8 mouse cellular contexts compared by ENCODE assay signal in genomic region chr5:150020851-150021250, GRCm38 (mm10). TPM values are rescaled to one million over a fixed set of nuclear protein-coding genes. Genes with fewer than 3 reads are reported as not detected.
DNase-seq lines count a peak whose midpoint lies in the region; ATAC-seq and TF ChIP-seq lines count a peak whose summit lies in the region.

No protein-coding gene starts in this region.

- TF ChIP-seq EP300 in heart, postnatal 0 days (IDR thresholded peaks at IDR 0.05; ENCODE audit: low read depth), result no peak

- 0 out of 2 replicates have a peak, but pooled peaks have one; percentile 15 for ATAC-seq in embryonic facial prominence, embryonic 12.5 days (ENCODE audit: insufficient number of reproducible peaks, insufficient read depth, low FRiP score, low TSS enrichment)
- ATAC-seq in heart, postnatal 0 days (ENCODE audit: insufficient read depth, low read depth), result no peak
- ATAC-seq in neural tube, embryonic 11.5 days (ENCODE audit: insufficient read depth, low FRiP score, low TSS enrichment), result peak; percentile 74; the same call in 1 of the 2 replicates

- H3K9ac ChIP-seq in embryonic facial prominence, embryonic 12.5 days, result no peak overlapping the region
- H3K9ac ChIP-seq in heart, postnatal 0 days (replicated peaks; ENCODE audit: low read depth, low read length), result no peak overlapping the region
- no peak overlapping the region for H3K9ac ChIP-seq in liver, adult 2 months (ENCODE audit: low read depth, low read length)
- H3K9ac ChIP-seq in neural tube, embryonic 11.5 days (ENCODE audit: low read length), result no peak overlapping the region

- no peak for TF ChIP-seq POLR2A in liver, adult 2 months (IDR thresholded peaks at IDR 0.05; ENCODE audit: extremely low read depth, insufficient read depth, low read length)

- peaks cover 4% of the 10 kb centered on the region; the same call in 1 of the 2 replicates for H3K4me1 ChIP-seq in embryonic facial prominence, embryonic 12.5 days
- H3K4me1 ChIP-seq in heart, postnatal 0 days (ENCODE audit: control insufficient read depth, insufficient read depth), result no peaks in the 10 kb centered on the region
- no peaks in the 10 kb centered on the region for H3K4me1 ChIP-seq in liver, adult 2 months (ENCODE audit: control insufficient read depth, insufficient read depth, low read length)
- H3K4me1 ChIP-seq in neural tube, embryonic 11.5 days (ENCODE audit: control insufficient read depth, insufficient read depth, low read length), result peaks cover 4% of the 10 kb centered on the region; the same call in 1 of the 2 replicates

- H3K79me2 ChIP-seq in liver, adult 2 months (ENCODE audit: control insufficient read depth, insufficient read depth, low read length), result no peaks in the 10 kb centered on the region

- DNase-seq in B cell, adult 2 months, result peak; percentile 40 to 48
- DNase-seq in adrenal gland, postnatal 4 days (ENCODE audit: low spot score in 2 of 2), result peak; percentile 40 to 71
- peak; percentile 74 for DNase-seq in heart, postnatal 0 days (ENCODE audit: low spot score)
- peak; percentile 86 for DNase-seq in kidney, postnatal 14 days
- peak; percentile 29 for DNase-seq in liver, adult 2 months (ENCODE audit: extremely low read depth, low read depth, low spot score)
- DNase-seq in neural tube, embryonic 11.5 days (ENCODE audit: low spot score), result peak; percentile 87
- DNase-seq in testis, postnatal 10 days (ENCODE audit: low spot score), result peak; percentile 88

- H3K36me3 ChIP-seq in embryonic facial prominence, embryonic 12.5 days, result no peaks in the 10 kb centered on the region
- H3K36me3 ChIP-seq in heart, postnatal 0 days (replicated peaks; ENCODE audit: control insufficient read depth, insufficient read depth, low read length), result no peaks in the 10 kb centered on the region
- H3K36me3 ChIP-seq in liver, adult 2 months (ENCODE audit: control insufficient read depth, insufficient read depth, low read length), result no peaks in the 10 kb centered on the region
- H3K36me3 ChIP-seq in neural tube, embryonic 11.5 days (ENCODE audit: control insufficient read depth, insufficient read depth, low read length), result no peaks in the 10 kb centered on the region

- WGBS in embryonic facial prominence, embryonic 12.5 days, result 6% methylated on average over 6 of the region's 6 CpGs
- 8% methylated on average over 6 of the region's 6 CpGs for WGBS in heart, postnatal 0 days
- WGBS in liver, adult 2 months, result 10% methylated on average over 6 of the region's 6 CpGs
- 6% methylated on average over 6 of the region's 6 CpGs for WGBS in neural tube, embryonic 11.5 days

- no peaks in the 10 kb centered on the region for H3K27me3 ChIP-seq in embryonic facial prominence, embryonic 12.5 days
- no peaks in the 10 kb centered on the region for H3K27me3 ChIP-seq in heart, postnatal 0 days (ENCODE audit: control insufficient read depth, insufficient read depth, low read length)
- no peaks in the 10 kb centered on the region for H3K27me3 ChIP-seq in liver, adult 2 months (ENCODE audit: control insufficient read depth, insufficient read depth, low read length)
- H3K27me3 ChIP-seq in neural tube, embryonic 11.5 days (ENCODE audit: control insufficient read depth, insufficient read depth, low read length), result no peaks in the 10 kb centered on the region

- no peak overlapping the region for H3K4me3 ChIP-seq in embryonic facial prominence, embryonic 12.5 days
- H3K4me3 ChIP-seq in heart, postnatal 0 days (ENCODE audit: low read depth, low read length), result no peak overlapping the region
- no peak overlapping the region for H3K4me3 ChIP-seq in liver, adult 2 months (ENCODE audit: insufficient read depth, low read depth, low read length)
- no peak overlapping the region for H3K4me3 ChIP-seq in neural tube, embryonic 11.5 days (ENCODE audit: low read depth, low read length)

- no peak overlapping the region for H3K4me2 ChIP-seq in embryonic facial prominence, embryonic 12.5 days (replicated peaks)
- H3K4me2 ChIP-seq in heart, postnatal 0 days (ENCODE audit: low read depth, low read length), result no peak overlapping the region
- no peak overlapping the region for H3K4me2 ChIP-seq in neural tube, embryonic 11.5 days (ENCODE audit: low read depth)

- no peaks in the 10 kb centered on the region for H3K9me3 ChIP-seq in embryonic facial prominence, embryonic 12.5 days
- no peaks in the 10 kb centered on the region for H3K9me3 ChIP-seq in heart, postnatal 0 days (replicated peaks; ENCODE audit: control insufficient read depth, low read length)
- H3K9me3 ChIP-seq in neural tube, embryonic 11.5 days (ENCODE audit: control insufficient read depth, low read length), result no peaks in the 10 kb centered on the region

- H3K27ac ChIP-seq in embryonic facial prominence, embryonic 12.5 days, result no peak overlapping the region
- H3K27ac ChIP-seq in heart, postnatal 0 days (ENCODE audit: low read depth), result no peak overlapping the region
- H3K27ac ChIP-seq in liver, adult 2 months (replicated peaks; ENCODE audit: insufficient read depth, low read depth, low read length), result no peak overlapping the region
- no peak overlapping the region for H3K27ac ChIP-seq in neural tube, embryonic 11.5 days (ENCODE audit: low read depth, low read length)

- peak; percentile 97 for TF ChIP-seq CTCF in heart, postnatal 0 days (IDR thresholded peaks at IDR 0.05; ENCODE audit: low read depth)
- peak; percentile 87 for TF ChIP-seq CTCF in liver, adult 2 months (IDR thresholded peaks at IDR 0.05; ENCODE audit: low read depth, low read length)

RNA-seq across cellular contexts. Expression of gene Rxfp2, which starts 2.4 kb away (rescaled TPM):
- total RNA-seq in adrenal gland, postnatal 4 days (2021), result under 1 TPM; 0.11 to 0.31 TPM
- 0.41 and 0.51 TPM in 2 replicates for polyA plus RNA-seq in embryonic facial prominence, embryonic 12.5 days (2016; fragmentation: Nextera tagmentation; extraction: Ambion mirVana)
- not detected in 2 replicates for total RNA-seq in heart, postnatal 0 days (2014; rRNA removed; ENCODE audit: low replicate concordance)
- polyA plus RNA-seq in heart, postnatal 0 days (2015; fragmentation: Nextera tagmentation; extraction: Ambion mirVana), result not detected in 2 replicates
- not detected in 2 replicates for total RNA-seq in liver, adult 2 months (2014; rRNA removed)
- polyA plus RNA-seq in liver, adult 2 months (2012; rRNA removed), result not detected in 2 replicates
- polyA plus RNA-seq in neural tube, embryonic 11.5 days (2014; fragmentation: Nextera tagmentation; extraction: Ambion mirVana), result 1.2 and 2.0 TPM in 2 replicates

Comparison
In these comparisons a context has a peak if more than half of its experiments do, and no peak if none do; other contexts are left out.
1. DNase-seq: peak in every context shown above with its lines; median percentile 88 in testis, postnatal 10 days; 87 in neural tube, embryonic 11.5 days; 86 in kidney, postnatal 14 days; 74 in heart, postnatal 0 days; 56 in adrenal gland, postnatal 4 days; 44 in B cell, adult 2 months; 29 in liver, adult 2 months.